Mouse (Mus musculus): ENCODE measurements around the gene Hist1h3d.

Hist1h3d gene

GRCm38 (mm10) chr13:23622861-23623450, 47.4 kb downstream of the Hist1h3d start:
- no peak for DNase-seq
